Mouse (Mus musculus): ENCODE results near the gene Gm21983.

- no peak for TF ChIP-seq CTCF (IDR thresholded peaks at IDR 0.05)
- TF ChIP-seq POLR2A (IDR thresholded peaks at IDR 0.05; ENCODE audit: insufficient read depth, low read depth, low read length) = no peak
Measured at GRCm38 (mm10) chr7:27119676-27120075, 61.2 kb downstream of the Gm21983 start, which contains the start of gene Cyp2f2.

Data from heart, adult 2 months (tissue).